Mouse (Mus musculus): Measurements from ENCODE around the gene Cd48.
"Not testable (repeated sequence)": the region's sequence is repeated elsewhere in the genome, so short reads cannot be mapped to it uniquely, and the experiment has no call there.

The Cd48 gene

GRCm38 (mm10) chr1:171681531-171682299, at the start of gene Cd48:
TSS of gene Cd48 (plus strand) at chr1:171682009.
- no peak for DNase-seq

- no peak for DNase-seq
These were observed 46.1 kb upstream of the Cd48 start for GRCm38 (mm10) chr1:171635696-171636095.

GRCm38 (mm10) chr1:171637101-171637500, 44.7 kb upstream of the Cd48 start:
- no peak for DNase-seq

GRCm38 (mm10) chr1:171638686-171639085, 43.1 kb upstream of the Cd48 start:
- no peak for DNase-seq

- no peak for DNase-seq
These were observed 41.0 kb upstream of the Cd48 start for GRCm38 (mm10) chr1:171640796-171641195.

GRCm38 (mm10) chr1:171643612-171644011, 38.2 kb upstream of the Cd48 start:
- no peak for DNase-seq

- no peak for DNase-seq
These were observed 35.3 kb upstream of the Cd48 start for GRCm38 (mm10) chr1:171646429-171646940.

GRCm38 (mm10) chr1:171647716-171648115, 34.1 kb upstream of the Cd48 start:
- no peak for DNase-seq

- no peak for DNase-seq
These were observed 33.0 kb upstream of the Cd48 start for GRCm38 (mm10) chr1:171648840-171649239.

- no peak for DNase-seq
These were observed 29.1 kb upstream of the Cd48 start, which contains the start of gene Slamf7 for GRCm38 (mm10) chr1:171652734-171653133. TSS of gene Slamf7 (minus strand) at chr1:171653035.

- DNase-seq, result peak; percentile 3
These were observed 23.2 kb upstream of the Cd48 start for GRCm38 (mm10) chr1:171658561-171658991.

- DNase-seq, result no peak
These were observed 21.4 kb upstream of the Cd48 start for GRCm38 (mm10) chr1:171660423-171660822.

GRCm38 (mm10) chr1:171661482-171661881, 20.3 kb upstream of the Cd48 start:
- DNase-seq, result no peak

GRCm38 (mm10) chr1:171663757-171664156, 18.1 kb upstream of the Cd48 start:
- no peak for DNase-seq

- DNase-seq, result no peak
These were observed 15.5 kb upstream of the Cd48 start for GRCm38 (mm10) chr1:171666350-171666749.

GRCm38 (mm10) chr1:171667160-171667559, 14.6 kb upstream of the Cd48 start:
- DNase-seq, result no peak

- not testable (repeated sequence) for DNase-seq
These were observed 9.4 kb upstream of the Cd48 start for GRCm38 (mm10) chr1:171672451-171672850.

GRCm38 (mm10) chr1:171672854-171673475, 8.8 kb upstream of the Cd48 start:
- DNase-seq, result no peak

- DNase-seq, result no peak
These were observed 7.3 kb upstream of the Cd48 start for GRCm38 (mm10) chr1:171674467-171674866.

- DNase-seq, result no peak
These were observed 4.1 kb upstream of the Cd48 start for GRCm38 (mm10) chr1:171677721-171678120.

GRCm38 (mm10) chr1:171681009-171681408, 800 bp upstream of the Cd48 start:
- no peak for DNase-seq

GRCm38 (mm10) chr1:171684923-171685322, 3.1 kb downstream of the Cd48 start:
- no peak for DNase-seq

GRCm38 (mm10) chr1:171687320-171687719, 5.5 kb downstream of the Cd48 start:
- no peak for DNase-seq

- no peak for DNase-seq
These were observed 12.1 kb downstream of the Cd48 start for GRCm38 (mm10) chr1:171693918-171694317.
